Mouse (Mus musculus) intestine, postnatal 0 days (tissue): ENCODE measurements around the gene Spata33. TPM values are rescaled to one million over a fixed set of nuclear protein-coding genes. Genes with fewer than 3 reads are reported as not detected.
"Not testable (repeated sequence)": the region's sequence is repeated elsewhere in the genome, so short reads cannot be mapped to it uniquely, and the experiment has no call there.

Experiments used
- ATAC-seq: fragments of 200-750 bp; cut with Nextera tagmentation; 2 replicates; pipeline ENCODE4 v1.8.0; 2017; ENCODE audit warnings: mild to moderate bottlenecking, moderate TSS enrichment, moderate library complexity
- H3K27ac ChIP-seq: fragments of 300-500 bp; sonication (generic); 2 replicates; pipeline ENCODE4 v1.5.1; 2014; ENCODE audit warnings: mild to moderate bottlenecking, low read depth, low read length, moderate library complexity
- H3K27me3 ChIP-seq: fragments of 300-500 bp; sonication (generic); replicated peaks from 2 replicates; pipeline ENCODE4 v1.6.1; 2014; ENCODE audit warnings: low read length, mixed read lengths; ENCODE audit not compliant: control insufficient read depth, insufficient read depth
- H3K36me3 ChIP-seq: fragments of 300-500 bp; sonication (generic); 2 replicates; pipeline ENCODE4 v1.6.1; 2014; ENCODE audit warnings: mild to moderate bottlenecking, moderate library complexity; ENCODE audit not compliant: control insufficient read depth, insufficient read depth
- H3K4me1 ChIP-seq: fragments of 300-500 bp; sonication (generic); replicated peaks from 2 replicates; pipeline ENCODE4 v1.6.1; 2014; ENCODE audit warnings: antibody characterized with exemption, low read length, mixed read lengths; ENCODE audit not compliant: control insufficient read depth, insufficient read depth
- H3K4me2 ChIP-seq: fragments of 300-500 bp; sonication (generic); replicated peaks from 2 replicates; pipeline ENCODE4 v1.6.1; 2014; ENCODE audit warnings: low read depth, mild to moderate bottlenecking, moderate library complexity
- H3K4me3 ChIP-seq: fragments of 300-500 bp; sonication (generic); 2 replicates; pipeline ENCODE4 v1.5.1; 2014; ENCODE audit warnings: low read depth, low read length
- H3K9ac ChIP-seq: fragments of 300-500 bp; sonication (generic); 2 replicates; pipeline ENCODE4 v1.6.1; 2014; ENCODE audit warnings: mild to moderate bottlenecking, low read depth, low read length
- H3K9me3 ChIP-seq: fragments of 300-500 bp; sonication (generic); 2 replicates; pipeline ENCODE4 v1.6.1; 2016; ENCODE audit warnings: mixed run types; ENCODE audit not compliant: control insufficient read depth
- CTCF ChIP-seq: sonication (generic); IDR thresholded peaks from 2 replicates; pipeline ENCODE4 v1.5.1; 2016; ENCODE audit warnings: low read depth, mild to moderate bottlenecking, control low read depth, antibody characterized with exemption, moderate library complexity
- WGBS: fragments of 180-500 bp; shearing (Covaris S2); extraction: QIAGEN DNeasy Blood & Tissue Kit; methylation state at CpG from one replicate; pipeline ENCODE4 v1.1.7; 2014; 5-methylcytosine and 5-hydroxymethylcytosine counted together
- polyA plus RNA-seq: library from polyadenylated mRNA; unstranded; fragments of >200 nt; fragmentation: Nextera tagmentation; extraction: Ambion mirVana; gene quantifications from 2 replicates; pipeline ENCODE4 v1.2.1, GENCODE M21; 2015

The Spata33 gene
- polyA plus RNA-seq, 1 experiment from 2014 or later = 1.2 TPM

DNA sequence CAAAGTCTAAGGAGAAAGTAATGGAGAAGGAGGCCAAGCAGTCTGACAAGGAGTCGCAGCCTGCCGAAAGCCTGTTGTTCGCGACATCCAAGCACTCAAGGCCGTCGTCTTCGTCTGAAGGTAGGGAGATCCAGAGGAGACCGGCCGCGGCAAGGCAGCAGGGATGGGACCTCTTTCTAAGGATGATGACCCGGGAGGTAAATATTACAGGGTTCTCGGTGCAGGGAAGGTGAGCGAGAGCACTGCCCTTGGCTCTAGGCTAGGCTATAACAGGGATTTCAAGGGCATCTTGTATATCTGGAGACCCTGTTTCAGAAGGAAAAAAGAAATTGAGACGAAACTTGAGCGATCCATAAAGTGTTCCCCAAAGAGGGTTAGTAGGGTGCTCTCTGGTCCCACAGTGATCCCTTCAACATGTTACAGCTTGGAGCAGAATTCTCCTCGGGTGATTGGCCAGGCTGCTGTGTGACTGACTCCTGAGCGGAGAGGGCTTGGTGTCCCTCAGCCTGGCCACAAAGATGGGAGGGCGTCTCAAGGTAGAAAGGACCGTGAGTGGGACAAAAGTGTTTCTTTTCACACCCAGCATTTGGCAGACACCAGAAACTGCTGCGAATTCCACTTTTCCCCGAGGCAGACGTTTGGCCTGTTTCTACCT, 613 bp downstream of the Spata33 start:
- no peak for TF ChIP-seq CTCF
- ATAC-seq = no peak; the same call in 1 of the 2 replicates
- Histone ChIP-seq H3K4me1 (no peaks in the 10 kb centered on the region; the same call in 1 of the 2 replicates), H3K9me3 (no peaks in the 10 kb centered on the region), H3K27ac (no peak overlapping the region), H3K4me2 (peak overlapping the region; percentile 85), H3K27me3 (no peaks in the 10 kb centered on the region), H3K9ac (peak overlapping the region; percentile 50), H3K4me3 (peak overlapping the region; percentile 84), H3K36me3 (peaks cover 20% of the 10 kb centered on the region)
- 20% methylated on average over 22 of the region's 22 CpGs for WGBS

DNA sequence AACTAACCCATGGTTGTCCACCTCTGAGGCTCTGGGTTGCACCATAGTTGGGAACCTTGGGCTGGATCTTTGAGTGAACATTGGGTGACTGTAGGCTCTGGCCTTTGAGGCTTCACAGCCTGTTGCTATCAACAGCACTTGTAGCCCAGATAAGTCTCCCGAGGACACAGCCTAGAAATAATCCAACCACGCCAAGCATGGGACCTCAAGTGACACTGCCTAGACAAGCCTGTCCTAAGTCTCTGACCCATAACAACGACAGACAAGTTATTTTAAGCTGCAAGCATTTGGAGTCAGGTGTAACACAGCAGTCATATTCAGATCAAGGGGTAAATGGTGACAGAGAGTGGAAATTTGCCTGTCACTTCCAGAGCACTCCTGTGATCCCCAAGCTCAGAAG, 2.8 kb downstream of the Spata33 start:
- H3K36me3 ChIP-seq = no peaks in the 10 kb centered on the region; the same call in 1 of the 2 replicates
- H3K27ac ChIP-seq = no peak overlapping the region
- no peak for TF ChIP-seq CTCF
- ATAC-seq = no peak
- no peak overlapping the region for H3K4me3 ChIP-seq
- H3K9ac ChIP-seq = no peak overlapping the region
- H3K27me3 ChIP-seq = no peaks in the 10 kb centered on the region
- WGBS = 75% methylated on average over 3 of the region's 3 CpGs
- H3K4me2 ChIP-seq = no peak overlapping the region
- H3K4me1 ChIP-seq = no peaks in the 10 kb centered on the region; the same call in 1 of the 2 replicates
- no peaks in the 10 kb centered on the region for H3K9me3 ChIP-seq

DNA sequence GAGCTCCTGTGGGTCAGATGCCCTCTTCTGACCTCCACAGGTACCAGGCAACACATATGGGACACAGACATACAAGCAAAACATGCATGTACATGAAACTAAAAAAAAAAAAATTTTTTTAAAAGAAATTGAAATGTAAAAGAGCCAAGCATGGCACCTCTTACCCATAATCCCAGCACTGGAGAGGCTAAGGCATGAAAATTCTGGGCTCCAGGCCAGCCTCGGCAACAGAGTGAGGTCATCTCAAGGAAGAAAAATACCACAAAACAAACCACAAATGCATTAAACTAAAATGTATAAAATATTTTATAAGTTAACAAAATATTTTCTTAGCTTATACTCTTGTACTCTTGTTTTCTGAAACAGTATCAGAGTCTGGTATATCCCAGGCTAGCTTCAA, 8.3 kb downstream of the Spata33 start:
- TF ChIP-seq CTCF = no peak
- Histone ChIP-seq H3K36me3 (no peaks in the 10 kb centered on the region), H3K4me1 (peaks cover 5% of the 10 kb centered on the region; the same call in 1 of the 2 replicates), H3K9ac (no peak overlapping the region), H3K27ac (no peak overlapping the region), H3K9me3 (no peaks in the 10 kb centered on the region), H3K4me3 (no peak overlapping the region), H3K27me3 (no peaks in the 10 kb centered on the region), H3K4me2 (no peak overlapping the region)
- ATAC-seq = no peak
- WGBS = 58% methylated on average over 1 of the region's 1 CpGs

DNA sequence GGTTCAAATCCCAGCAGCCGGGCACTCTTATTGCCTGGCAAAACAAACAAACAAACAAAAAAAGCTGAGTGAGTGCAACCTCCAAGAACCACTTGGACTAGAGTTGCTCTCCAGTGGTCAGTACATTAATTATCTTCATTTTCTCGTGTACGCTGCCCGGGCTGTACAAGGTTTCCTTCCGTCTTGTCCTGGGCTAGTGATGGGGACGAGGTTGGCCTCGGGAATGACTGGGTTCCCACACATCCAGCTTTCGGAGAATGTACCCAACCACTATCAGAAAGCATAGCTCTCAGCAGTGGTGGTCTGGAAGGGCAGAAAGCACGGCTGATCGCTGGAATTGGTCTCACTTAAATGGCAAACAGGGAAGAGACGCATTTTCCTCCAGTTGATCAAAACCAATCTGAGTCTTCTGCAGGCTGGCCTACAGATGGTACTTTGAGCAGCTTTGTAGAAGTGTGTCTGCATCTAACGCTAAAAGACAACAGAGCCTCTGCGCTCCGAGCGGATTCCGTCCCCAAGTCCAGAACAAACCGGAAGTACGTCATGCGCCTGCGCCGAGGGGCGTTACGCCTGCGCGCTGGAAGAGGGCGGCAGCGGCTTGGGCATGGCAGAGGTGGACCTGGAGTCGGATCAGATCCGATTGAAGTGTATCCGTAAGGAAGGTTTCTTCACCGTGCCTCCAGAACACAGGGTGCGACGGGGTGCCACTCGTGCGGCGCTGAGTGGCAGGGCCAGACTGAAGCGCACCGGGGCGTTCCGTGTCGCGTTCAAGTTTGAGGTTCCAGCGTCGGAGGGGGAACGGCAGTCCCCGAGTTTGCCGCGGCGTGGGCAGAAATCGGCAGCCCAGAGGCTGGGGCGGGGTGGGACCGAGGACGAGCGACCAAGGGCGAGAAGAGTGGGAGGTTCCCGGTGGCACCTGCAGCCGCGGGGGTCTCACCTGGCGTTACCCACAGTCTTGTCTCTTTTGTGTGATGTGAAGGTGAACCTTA, 11.9 kb downstream of the Spata33 start, which contains the start of gene Cdk10:
Gene Cdk10, plus strand, starts transcription at position 565 of the 989 bp plus-strand sequence.
- H3K27me3 ChIP-seq = no peaks in the 10 kb centered on the region
- WGBS = 2% methylated on average over 59 of the region's 59 CpGs
- peak within 1 kb of the TSS; percentile 72 for H3K9ac ChIP-seq

GRCm38 (mm10) chr8:123228416-123228815, 15.8 kb downstream of the Spata33 start:
- no peaks in the 10 kb centered on the region for H3K9me3 ChIP-seq
- H3K9ac ChIP-seq = no peak overlapping the region
- no peaks in the 10 kb centered on the region for H3K27me3 ChIP-seq
- WGBS = 100% methylated on average over 1 of the region's 1 CpGs
- H3K4me1 ChIP-seq = peaks cover 5% of the 10 kb centered on the region; the same call in 1 of the 2 replicates
- H3K36me3 ChIP-seq = peaks cover 11% of the 10 kb centered on the region; the same call in 1 of the 2 replicates
- H3K4me2 ChIP-seq = no peak overlapping the region
- H3K4me3 ChIP-seq = no peak overlapping the region
- TF ChIP-seq CTCF = no peak
- no peak for ATAC-seq
- no peak overlapping the region for H3K27ac ChIP-seq

More for the DNA sequence above, 11.9 kb downstream of the Spata33 start, which contains the start of gene Cdk10:
- Histone ChIP-seq H3K9me3 (no peaks in the 10 kb centered on the region), H3K4me1 (peaks cover 5% of the 10 kb centered on the region; the same call in 1 of the 2 replicates), H3K36me3 (peaks cover 6% of the 10 kb centered on the region; the same call in 1 of the 2 replicates), H3K4me3 (peak within 1 kb of the TSS; percentile 74), H3K4me2 (peak within 1 kb of the TSS; percentile 87), H3K27ac (peak within 1 kb of the TSS; percentile 79)
- peak; percentile 79 for ATAC-seq
- 0 out of 2 replicates have a peak, but pooled peaks have one; percentile 9 for TF ChIP-seq CTCF

- not testable (repeated sequence) for H3K9ac ChIP-seq, H3K27ac ChIP-seq, H3K4me2 ChIP-seq, ATAC-seq, H3K9me3 ChIP-seq, H3K27me3 ChIP-seq, H3K4me1 ChIP-seq, H3K4me3 ChIP-seq
- 90% methylated on average over 9 of the region's 11 CpGs for WGBS
- peaks cover 11% of the 10 kb centered on the region; the same call in 1 of the 2 replicates for H3K36me3 ChIP-seq
Observed at GRCm38 (mm10) chr8:123230326-123230725, 17.7 kb downstream of the Spata33 start.
